Mouse (Mus musculus): ENCODE measurements around the gene Chil1. TPM values are rescaled to one million over a fixed set of nuclear protein-coding genes. Genes with fewer than 3 reads are reported as not detected.

Chil1 gene
- polyA plus RNA-seq (2016; fragmentation: Nextera tagmentation; extraction: Ambion mirVana) = 0.80 TPM in 1 of 2 replicates, not detected in the other

GRCm38 (mm10) chr1:134182025-134182424 is at the start of gene Chil1:
Gene Chil1, plus strand, starts transcription at chr1:134182176.
- H3K27me3 ChIP-seq (ENCODE audit: low read depth, poor library complexity, severe bottlenecking) = 0 out of 2 replicates have a peak, but pooled peaks cover 6% of the 10 kb centered on the region
- no peaks in the 10 kb centered on the region for H3K9me3 ChIP-seq (replicated peaks)
- peaks cover 14% of the 10 kb centered on the region for H3K4me1 ChIP-seq
- H3K4me3 ChIP-seq = no peak within 1 kb of the TSS
- no peak for DNase-seq (ENCODE audit: low spot score)
- peak within 1 kb of the TSS; percentile 53; the same call in 1 of the 2 replicates for H3K27ac ChIP-seq
- no peaks in the 10 kb centered on the region for H3K36me3 ChIP-seq
- WGBS = 54% methylated on average over 4 of the region's 4 CpGs

GRCm38 (mm10) chr1:134133316-134133715 is 48.7 kb upstream of the Chil1 start:
- no peaks in the 10 kb centered on the region for H3K9me3 ChIP-seq (replicated peaks)
- H3K27me3 ChIP-seq (ENCODE audit: low read depth, poor library complexity, severe bottlenecking) = no peaks in the 10 kb centered on the region
- WGBS = 74% methylated on average over 11 of the region's 11 CpGs
- no peak for DNase-seq (ENCODE audit: low spot score)
- peaks cover 4% of the 10 kb centered on the region for H3K4me1 ChIP-seq
- no peak overlapping the region for H3K4me3 ChIP-seq
- no peaks in the 10 kb centered on the region for H3K36me3 ChIP-seq
- H3K27ac ChIP-seq = no peak overlapping the region

- no peaks in the 10 kb centered on the region for H3K36me3 ChIP-seq
- H3K27me3 ChIP-seq (ENCODE audit: low read depth, poor library complexity, severe bottlenecking) = no peaks in the 10 kb centered on the region
- H3K4me1 ChIP-seq = peaks cover 4% of the 10 kb centered on the region
- H3K9me3 ChIP-seq (replicated peaks) = no peaks in the 10 kb centered on the region
- H3K27ac ChIP-seq = no peak overlapping the region
- no peak for DNase-seq (ENCODE audit: low spot score)
- 62% methylated on average over 3 of the region's 3 CpGs for WGBS
- no peak overlapping the region for H3K4me3 ChIP-seq
Measured at GRCm38 (mm10) chr1:134136351-134136750, 45.6 kb upstream of the Chil1 start.

GRCm38 (mm10) chr1:134138424-134138823 is 43.6 kb upstream of the Chil1 start:
- Histone ChIP-seq H3K4me1 (peaks cover 4% of the 10 kb centered on the region), H3K9me3 (replicated peaks) (no peaks in the 10 kb centered on the region), H3K27me3 (ENCODE audit: low read depth, poor library complexity, severe bottlenecking) (0 out of 2 replicates have a peak, but pooled peaks cover 6% of the 10 kb centered on the region), H3K4me3 (no peak overlapping the region), H3K27ac (no peak overlapping the region), H3K36me3 (no peaks in the 10 kb centered on the region)
- DNase-seq (ENCODE audit: low spot score) = no peak
- WGBS = 87% methylated on average over 9 of the region's 9 CpGs

GRCm38 (mm10) chr1:134142363-134142794 is 39.6 kb upstream of the Chil1 start:
- Histone ChIP-seq H3K27me3 (ENCODE audit: low read depth, poor library complexity, severe bottlenecking) (0 out of 2 replicates have a peak, but pooled peaks cover 6% of the 10 kb centered on the region), H3K4me3 (no peak overlapping the region), H3K36me3 (no peaks in the 10 kb centered on the region), H3K9me3 (replicated peaks) (no peaks in the 10 kb centered on the region), H3K4me1 (no peaks in the 10 kb centered on the region), H3K27ac (no peak overlapping the region)
- WGBS = 78% methylated on average over 4 of the region's 4 CpGs
- DNase-seq (ENCODE audit: low spot score) = no peak

GRCm38 (mm10) chr1:134146066-134146465 is 35.9 kb upstream of the Chil1 start:
- no peak for DNase-seq (ENCODE audit: low spot score)
- H3K27ac ChIP-seq = no peak overlapping the region
- H3K36me3 ChIP-seq = no peaks in the 10 kb centered on the region
- H3K4me1 ChIP-seq = 0 out of 2 replicates have a peak, but pooled peaks cover 2% of the 10 kb centered on the region
- 91% methylated on average over 8 of the region's 8 CpGs for WGBS
- H3K9me3 ChIP-seq (replicated peaks) = no peaks in the 10 kb centered on the region
- no peak overlapping the region for H3K4me3 ChIP-seq
- H3K27me3 ChIP-seq (ENCODE audit: low read depth, poor library complexity, severe bottlenecking) = 0 out of 2 replicates have a peak, but pooled peaks cover 6% of the 10 kb centered on the region

GRCm38 (mm10) chr1:134150076-134150475 is 31.9 kb upstream of the Chil1 start:
- DNase-seq (ENCODE audit: low spot score) = no peak

GRCm38 (mm10) chr1:134150745-134151144 is 31.2 kb upstream of the Chil1 start:
- Histone ChIP-seq H3K36me3 (no peaks in the 10 kb centered on the region), H3K4me1 (0 out of 2 replicates have a peak, but pooled peaks cover 5% of the 10 kb centered on the region), H3K9me3 (replicated peaks) (no peaks in the 10 kb centered on the region; the same call in 1 of the 2 replicates), H3K27me3 (ENCODE audit: low read depth, poor library complexity, severe bottlenecking) (0 out of 2 replicates have a peak, but pooled peaks cover 6% of the 10 kb centered on the region), H3K4me3 (no peak overlapping the region), H3K27ac (no peak overlapping the region)
- WGBS = 93% methylated on average over 9 of the region's 9 CpGs
- DNase-seq (ENCODE audit: low spot score) = no peak

More at GRCm38 (mm10) chr1:134150076-134150475, 31.9 kb upstream of the Chil1 start:
- 0 out of 2 replicates have a peak, but pooled peaks cover 6% of the 10 kb centered on the region for H3K27me3 ChIP-seq (ENCODE audit: low read depth, poor library complexity, severe bottlenecking)
- H3K27ac ChIP-seq = no peak overlapping the region
- H3K9me3 ChIP-seq (replicated peaks) = no peaks in the 10 kb centered on the region; the same call in 1 of the 2 replicates
- no peak overlapping the region for H3K4me3 ChIP-seq
- WGBS = 73% methylated on average over 8 of the region's 8 CpGs
- 0 out of 2 replicates have a peak, but pooled peaks cover 5% of the 10 kb centered on the region for H3K4me1 ChIP-seq
- H3K36me3 ChIP-seq = no peaks in the 10 kb centered on the region

GRCm38 (mm10) chr1:134151655-134152412 is 30.1 kb upstream of the Chil1 start:
- Histone ChIP-seq H3K9me3 (replicated peaks) (no peaks in the 10 kb centered on the region; the same call in 1 of the 2 replicates), H3K27me3 (ENCODE audit: low read depth, poor library complexity, severe bottlenecking) (0 out of 2 replicates have a peak, but pooled peaks cover 6% of the 10 kb centered on the region), H3K36me3 (no peaks in the 10 kb centered on the region), H3K27ac (no peak overlapping the region), H3K4me1 (0 out of 2 replicates have a peak, but pooled peaks cover 5% of the 10 kb centered on the region), H3K4me3 (no peak overlapping the region)
- peak; percentile 89 for DNase-seq (ENCODE audit: low spot score)
- 43% methylated on average over 13 of the region's 13 CpGs for WGBS

- 77% methylated on average over 21 of the region's 21 CpGs for WGBS
- no peak for DNase-seq (ENCODE audit: low spot score)
- Histone ChIP-seq H3K27me3 (ENCODE audit: low read depth, poor library complexity, severe bottlenecking) (0 out of 2 replicates have a peak, but pooled peaks cover 6% of the 10 kb centered on the region), H3K4me1 (0 out of 2 replicates have a peak, but pooled peaks cover 5% of the 10 kb centered on the region), H3K27ac (no peak overlapping the region), H3K4me3 (no peak overlapping the region), H3K36me3 (no peaks in the 10 kb centered on the region), H3K9me3 (replicated peaks) (no peaks in the 10 kb centered on the region; the same call in 1 of the 2 replicates)
Measured at GRCm38 (mm10) chr1:134152626-134153590, 29.1 kb upstream of the Chil1 start.

- no peak overlapping the region for H3K4me3 ChIP-seq
- no peak overlapping the region for H3K27ac ChIP-seq
- DNase-seq (ENCODE audit: low spot score) = no peak
- H3K27me3 ChIP-seq (ENCODE audit: low read depth, poor library complexity, severe bottlenecking) = 0 out of 2 replicates have a peak, but pooled peaks cover 6% of the 10 kb centered on the region
- 0 out of 2 replicates have a peak, but pooled peaks cover 5% of the 10 kb centered on the region for H3K4me1 ChIP-seq
- H3K9me3 ChIP-seq (replicated peaks) = no peaks in the 10 kb centered on the region; the same call in 1 of the 2 replicates
- no peaks in the 10 kb centered on the region for H3K36me3 ChIP-seq
- WGBS = 91% methylated on average over 3 of the region's 3 CpGs
Measured at GRCm38 (mm10) chr1:134154121-134154520, 27.9 kb upstream of the Chil1 start.

GRCm38 (mm10) chr1:134154655-134155054 is 27.3 kb upstream of the Chil1 start:
- H3K9me3 ChIP-seq (replicated peaks) = no peaks in the 10 kb centered on the region; the same call in 1 of the 2 replicates
- no peak overlapping the region for H3K27ac ChIP-seq
- H3K27me3 ChIP-seq (ENCODE audit: low read depth, poor library complexity, severe bottlenecking) = 0 out of 2 replicates have a peak, but pooled peaks cover 6% of the 10 kb centered on the region
- H3K36me3 ChIP-seq = no peaks in the 10 kb centered on the region
- 59% methylated on average over 3 of the region's 3 CpGs for WGBS
- no peak for DNase-seq (ENCODE audit: low spot score)
- H3K4me3 ChIP-seq = no peak overlapping the region
- 0 out of 2 replicates have a peak, but pooled peaks cover 5% of the 10 kb centered on the region for H3K4me1 ChIP-seq
